Mouse (Mus musculus) layer of hippocampus, adult 8-10 months (tissue): Measurements from ENCODE around the gene Nxf1. TPM values are rescaled to one million over a fixed set of nuclear protein-coding genes. Genes with fewer than 3 reads are reported as not detected.
"Not testable (repeated sequence)": the region's sequence is repeated elsewhere in the genome, so short reads cannot be mapped to it uniquely, and the experiment has no call there.

ENCODE experiments used
- DNase-seq, 2 experiments: peaks; one replicate each; pipeline ENCODE4 v3.0.0; 2022; ENCODE audit warnings: low spot score in 2 of 2
- total RNA-seq, 4 experiments: library from RNA; stranded (reverse); gene quantifications; 2 replicates each; pipeline ENCODE4 v1.2.4; 2022

The Nxf1 gene
- total RNA-seq, 4 experiments from 2014 or later = 80.5 to 120 (median 102) TPM

- DNase-seq = no peak
These were observed 33.1 kb upstream of the Nxf1 start for GRCm38 (mm10) chr19:8723574-8724346.

GRCm38 (mm10) chr19:8724392-8724791 lies 32.5 kb upstream of the Nxf1 start:
- DNase-seq = no peak

GRCm38 (mm10) chr19:8725081-8725613 lies 31.7 kb upstream of the Nxf1 start:
- no peak for DNase-seq

GRCm38 (mm10) chr19:8726609-8727390 lies 30.1 kb upstream of the Nxf1 start:
- DNase-seq = no peak

- no peak for DNase-seq
These were observed 29.3 kb upstream of the Nxf1 start for GRCm38 (mm10) chr19:8727495-8728114.

- not testable (repeated sequence) for DNase-seq
These were observed 28.4 kb upstream of the Nxf1 start for GRCm38 (mm10) chr19:8728335-8729099.

GRCm38 (mm10) chr19:8734334-8734733 lies 22.5 kb upstream of the Nxf1 start:
- no peak for DNase-seq

- DNase-seq = peak; percentile 89 to 90
These were observed 21.3 kb upstream of the Nxf1 start, which contains the start of gene Wdr74 for GRCm38 (mm10) chr19:8735389-8736159. TSS of gene Wdr74 (plus strand) at chr19:8735827.

- no peak for DNase-seq
These were observed 20.8 kb upstream of the Nxf1 start for GRCm38 (mm10) chr19:8736160-8736467.

GRCm38 (mm10) chr19:8738911-8739310 lies 18.0 kb upstream of the Nxf1 start:
- no peak for DNase-seq

GRCm38 (mm10) chr19:8739646-8740045 lies 17.2 kb upstream of the Nxf1 start:
- DNase-seq = no peak

GRCm38 (mm10) chr19:8740603-8741002 lies 16.3 kb upstream of the Nxf1 start, which contains the start of gene 1700092M07Rik:
TSS of gene 1700092M07Rik (plus strand) at chr19:8740718.
- DNase-seq = no peak

GRCm38 (mm10) chr19:8741243-8741869 lies 15.5 kb upstream of the Nxf1 start, which contains the start of gene Stx5a:
TSS of gene Stx5a (plus strand) at chr19:8741413.
- DNase-seq = peak; percentile 96

- no peak for DNase-seq
These were observed 14.7 kb upstream of the Nxf1 start for GRCm38 (mm10) chr19:8742176-8742575.

- no peak for DNase-seq
These were observed 11.5 kb upstream of the Nxf1 start for GRCm38 (mm10) chr19:8745382-8745781.

- DNase-seq = no peak
These were observed 9.5 kb upstream of the Nxf1 start for GRCm38 (mm10) chr19:8747368-8747767.

GRCm38 (mm10) chr19:8755652-8756051 lies 1.2 kb upstream of the Nxf1 start:
- no peak for DNase-seq

GRCm38 (mm10) chr19:8757471-8757998 lies 662 bp downstream of the Nxf1 start:
- DNase-seq = no peak

- no peak for DNase-seq
These were observed 2.0 kb downstream of the Nxf1 start for GRCm38 (mm10) chr19:8758899-8759298.

GRCm38 (mm10) chr19:8760757-8761156 lies 3.9 kb downstream of the Nxf1 start:
- DNase-seq = no peak
